In genomic region chr9:111062840-111063239, GRCm38 (mm10) we compare ENCODE assay signal across 27 mouse cellular contexts. TPM values are rescaled to one million over a fixed set of nuclear protein-coding genes. Genes with fewer than 3 reads are reported as not detected.
DNase-seq lines count a peak whose midpoint lies in the region; ATAC-seq and TF ChIP-seq lines count a peak whose summit lies in the region.
"Had no signal": no experiment of that assay in that cellular context is flagged by ENCODE, and none has a peak within 500 bp of the region (broad histone marks: within the 10 kb centered on the region; RNA-seq: fewer than 3 reads in every experiment).

No protein-coding gene starts in this region.

- no peak overlapping the region for H3K27ac ChIP-seq in heart, embryonic 12.5 days (ENCODE audit: poor library complexity, severe bottlenecking)
- H3K27ac ChIP-seq: forebrain, embryonic 12.5 days; forebrain, embryonic 15.5 days; heart, embryonic 15.5 days; hindbrain, embryonic 10.5 days; hindbrain, embryonic 13.5 days; intestine, embryonic 15.5 days had no signal

- H3K9ac ChIP-seq in heart, embryonic 12.5 days: no peak overlapping the region
- H3K9ac ChIP-seq: forebrain, embryonic 12.5 days; forebrain, embryonic 15.5 days; heart, embryonic 15.5 days; hindbrain, embryonic 13.5 days; intestine, embryonic 15.5 days had no signal

- no peaks in the 10 kb centered on the region for H3K9me3 ChIP-seq in heart, embryonic 12.5 days (replicated peaks)
- no peaks in the 10 kb centered on the region for H3K9me3 ChIP-seq in G1E (replicated peaks)
- H3K9me3 ChIP-seq: forebrain, embryonic 12.5 days; forebrain, embryonic 15.5 days; heart, embryonic 15.5 days; hindbrain, embryonic 10.5 days; hindbrain, embryonic 13.5 days; intestine, embryonic 15.5 days had no signal

- H3K36me3 ChIP-seq in heart, embryonic 12.5 days: no peaks in the 10 kb centered on the region
- H3K36me3 ChIP-seq in G1E (replicated peaks): no peaks in the 10 kb centered on the region
- H3K36me3 ChIP-seq: forebrain, embryonic 12.5 days; forebrain, embryonic 15.5 days; heart, embryonic 15.5 days; hindbrain, embryonic 10.5 days; hindbrain, embryonic 13.5 days; intestine, embryonic 15.5 days had no signal

- H3K4me3 ChIP-seq in heart, embryonic 12.5 days: no peak overlapping the region
- no peak overlapping the region; the same call in 1 of the 2 replicates for H3K4me3 ChIP-seq in G1E (ENCODE audit: low read depth, low read length)
- H3K4me3 ChIP-seq: forebrain, embryonic 12.5 days; forebrain, embryonic 15.5 days; heart, embryonic 15.5 days; hindbrain, embryonic 10.5 days; hindbrain, embryonic 13.5 days; intestine, embryonic 15.5 days had no signal

- peaks cover 2% of the 10 kb centered on the region for H3K4me1 ChIP-seq in heart, embryonic 12.5 days (replicated peaks)
- peaks cover 57% of the 10 kb centered on the region for H3K4me1 ChIP-seq in G1E (ENCODE audit: insufficient read depth, low read depth, low read length)
- H3K4me1 ChIP-seq: forebrain, embryonic 12.5 days; forebrain, embryonic 15.5 days; hindbrain, embryonic 13.5 days; intestine, embryonic 15.5 days had no signal

- no peak for ATAC-seq in heart, embryonic 12.5 days (ENCODE audit: insufficient number of reproducible peaks, low FRiP score)
- ATAC-seq in G1E (ENCODE audit: extremely low read depth, insufficient number of reproducible peaks, low FRiP score, poor library complexity, severe bottlenecking): peak; percentile 59
- ATAC-seq in megakaryocyte, adult 5-6 weeks (ENCODE audit: poor library complexity, severe bottlenecking): peak; percentile 63
- no peak for ATAC-seq in erythroid progenitor cell, adult 5-6 weeks (replicated peaks; ENCODE audit: low FRiP score, poor library complexity, severe bottlenecking)
- ATAC-seq: CD4-positive, CD25-positive, alpha-beta regulatory T cell, adult 4 months; forebrain, embryonic 15.5 days; hindbrain, embryonic 16.5 days; intestine, embryonic 15.5 days; Patski had no signal

- DNase-seq in heart, adult 11 months: peak; percentile 86
- DNase-seq in G1E (ENCODE audit: low spot score): peak; percentile 35
- DNase-seq in T-cell, adult 2 months (ENCODE audit: low spot score): no peak
- DNase-seq: adrenal gland, adult 2 months; adrenal gland, postnatal 14 days; cerebellum, adult 18-20 months; cerebellum, adult 9-10 months; cerebellum, postnatal 14 days; gastrocnemius, postnatal 25 days; heart, postnatal 10 days; heart, postnatal 36 days; kidney, adult 11 months had no signal

- H3K4me2 ChIP-seq in heart, embryonic 12.5 days: no peak overlapping the region
- H3K4me2 ChIP-seq: forebrain, embryonic 12.5 days; forebrain, embryonic 15.5 days; heart, embryonic 11.5 days; heart, embryonic 15.5 days; hindbrain, embryonic 13.5 days; intestine, embryonic 15.5 days had no signal

- 74% methylated on average over 5 of the region's 5 CpGs for WGBS in heart, embryonic 12.5 days

- H3K27me3 ChIP-seq in heart, embryonic 12.5 days (replicated peaks): no peaks in the 10 kb centered on the region
- H3K27me3 ChIP-seq in G1E (ENCODE audit: insufficient read depth, low read length): no peaks in the 10 kb centered on the region
- H3K27me3 ChIP-seq: forebrain, embryonic 12.5 days; forebrain, embryonic 15.5 days; heart, embryonic 15.5 days; hindbrain, embryonic 13.5 days; intestine, embryonic 15.5 days; Patski had no signal

- no peak for TF ChIP-seq CTCF in G1E (IDR thresholded peaks at IDR 0.05; ENCODE audit: low read depth, low read length)

RNA-seq across cellular contexts. Expression of gene Ccrl2, which starts 5.5 kb away (rescaled TPM):
- 3.9 and 4.4 TPM in 2 replicates for polyA plus RNA-seq in heart, embryonic 12.5 days (2016; fragmentation: Nextera tagmentation; extraction: Ambion mirVana)
- total RNA-seq in G1E (2014; fragmentation: Nextera tagmentation): 32.2 and 44.7 TPM in 2 replicates
- total RNA-seq in G1E (2017): 20.9 and 21.0 TPM in 2 replicates
- polyA plus RNA-seq in G1E (2012): 0.18 and 0.78 TPM in 2 replicates
- total RNA-seq in megakaryocyte, adult 5-6 weeks (2015): 3.7 and 8.9 TPM in 2 replicates
- total RNA-seq in megakaryocyte, adult 5-6 weeks (2017): 4.3 and 11.1 TPM in 2 replicates
- total RNA-seq in erythroid progenitor cell, adult 5-6 weeks (2015; ENCODE audit: low replicate concordance): 11.5 and 13.8 TPM in 2 replicates
- total RNA-seq in erythroid progenitor cell, adult 5-6 weeks (2017; ENCODE audit: low replicate concordance): 25.2 and 26.2 TPM in 2 replicates
- polyA plus RNA-seq: C2C12 had no signal

RNA-seq across cellular contexts. Expression of gene Ltf, which starts 43.8 kb away (rescaled TPM):
- polyA plus RNA-seq in heart, embryonic 12.5 days (2016; fragmentation: Nextera tagmentation; extraction: Ambion mirVana): 0.72 and 1.3 TPM in 2 replicates
- total RNA-seq in G1E (2014; fragmentation: Nextera tagmentation) (not detected in 2 replicates), G1E (2017) (0.16 TPM in 1 of 2 replicates, not detected in the other)
- not detected in 2 replicates for polyA plus RNA-seq in G1E (2012)
- 1,347 and 1,763 TPM in 2 replicates for total RNA-seq in megakaryocyte, adult 5-6 weeks (2015)
- 1,568 and 2,380 TPM in 2 replicates for total RNA-seq in megakaryocyte, adult 5-6 weeks (2017)
- 420 and 461 TPM in 2 replicates for total RNA-seq in erythroid progenitor cell, adult 5-6 weeks (2015; ENCODE audit: low replicate concordance)
- total RNA-seq in erythroid progenitor cell, adult 5-6 weeks (2017; ENCODE audit: low replicate concordance): 308 and 520 TPM in 2 replicates
- total RNA-seq: gastrocnemius, adult 8-10 months; gastrocnemius, postnatal 25 days had no signal
- polyA plus RNA-seq: adrenal gland, adult 2 months; C2C12 had no signal

RNA-seq across cellular contexts. Expression of gene Lrrfip2, which starts 54.6 kb away (rescaled TPM):
- 65.8 and 70.4 TPM in 2 replicates for polyA plus RNA-seq in heart, embryonic 12.5 days (2016; fragmentation: Nextera tagmentation; extraction: Ambion mirVana)
- 33.6 and 38.4 TPM in 2 replicates for total RNA-seq in G1E (2014; fragmentation: Nextera tagmentation)
- 28.4 and 30.4 TPM in 2 replicates for total RNA-seq in G1E (2017)
- polyA plus RNA-seq in G1E (2012): 11.7 and 14.3 TPM in 2 replicates
- total RNA-seq in megakaryocyte, adult 5-6 weeks (2015): 77.9 and 85.2 TPM in 2 replicates
- 137 and 138 TPM in 2 replicates for total RNA-seq in megakaryocyte, adult 5-6 weeks (2017)
- 8.4 and 37.8 TPM in 2 replicates for total RNA-seq in erythroid progenitor cell, adult 5-6 weeks (2015; ENCODE audit: low replicate concordance)
- total RNA-seq in erythroid progenitor cell, adult 5-6 weeks (2017; ENCODE audit: low replicate concordance): 57.0 and 75.1 TPM in 2 replicates

Comparison
In these comparisons a context has a peak if more than half of its experiments do, and no peak if none do; other contexts are left out.
1. ATAC-seq: peak in G1E (single experiment) and megakaryocyte, adult 5-6 weeks (single experiment); none in heart, embryonic 12.5 days (single experiment) and erythroid progenitor cell, adult 5-6 weeks (single experiment).
2. RNA of gene Ltf, which starts 43.8 kb away (total RNA-seq): 1,347 to 2,380 TPM in megakaryocyte, adult 5-6 weeks and 308 to 520 TPM in erythroid progenitor cell, adult 5-6 weeks; 0.16 TPM in G1E; every median in the first group is over 100 times any median in the second.